Mouse (Mus musculus) kidney, postnatal 10 days (tissue): ENCODE measurements around the gene Trim2.
A peak's percentile ranks its signal among the peaks of the same experiment; 100 is the strongest.

Source experiments
- DNase-seq: peaks from one replicate; pipeline ENCODE4 v3.0.0; 2021; ENCODE audit warnings: mixed read lengths

The Trim2 gene

GRCm38 (mm10) chr3:84318865-84319264 is 12.2 kb upstream of the Trim2 start:
- no peak for DNase-seq

- peak; percentile 77 for DNase-seq
These were observed 8.0 kb upstream of the Trim2 start for GRCm38 (mm10) chr3:84314651-84315191.

- no peak for DNase-seq
These were observed 7.3 kb upstream of the Trim2 start for GRCm38 (mm10) chr3:84313801-84314541.

- peak; percentile 79 for DNase-seq
These were observed 6.5 kb upstream of the Trim2 start for GRCm38 (mm10) chr3:84313003-84313800.

- no peak for DNase-seq
These were observed 5.6 kb upstream of the Trim2 start for GRCm38 (mm10) chr3:84312326-84312725.

GRCm38 (mm10) chr3:84307516-84307915 is 839 bp upstream of the Trim2 start:
- no peak for DNase-seq

GRCm38 (mm10) chr3:84305722-84306510 is 761 bp downstream of the Trim2 start:
- no peak for DNase-seq

- DNase-seq = peak; percentile 61
These were observed 1.5 kb downstream of the Trim2 start for GRCm38 (mm10) chr3:84305010-84305692.

GRCm38 (mm10) chr3:84304339-84305009 is 2.2 kb downstream of the Trim2 start:
- peak; percentile 66 for DNase-seq

GRCm38 (mm10) chr3:84303395-84303949 is 3.2 kb downstream of the Trim2 start:
- DNase-seq = no peak

GRCm38 (mm10) chr3:84302273-84302672 is 4.4 kb downstream of the Trim2 start:
- peak; percentile 84 for DNase-seq

GRCm38 (mm10) chr3:84301674-84302073 is 5.0 kb downstream of the Trim2 start:
- DNase-seq = no peak

- DNase-seq = no peak
These were observed 8.5 kb downstream of the Trim2 start for GRCm38 (mm10) chr3:84298186-84298585.

GRCm38 (mm10) chr3:84296676-84297075 is 10.0 kb downstream of the Trim2 start:
- DNase-seq = no peak

- no peak for DNase-seq
These were observed 11.9 kb downstream of the Trim2 start for GRCm38 (mm10) chr3:84294734-84295133.

- DNase-seq = no peak
These were observed 12.7 kb downstream of the Trim2 start for GRCm38 (mm10) chr3:84293666-84294595.

GRCm38 (mm10) chr3:84292238-84292637 is 14.4 kb downstream of the Trim2 start:
- DNase-seq = no peak

- DNase-seq = no peak
These were observed 17.7 kb downstream of the Trim2 start for GRCm38 (mm10) chr3:84288931-84289330.

GRCm38 (mm10) chr3:84287256-84287655 is 19.4 kb downstream of the Trim2 start:
- peak; percentile 53 for DNase-seq

- DNase-seq = no peak
These were observed 20.4 kb downstream of the Trim2 start for GRCm38 (mm10) chr3:84286311-84286710.
